Mouse (Mus musculus) C2C12 (cell line): ENCODE measurements around the gene Siah1b. TPM values are rescaled to one million over a fixed set of nuclear protein-coding genes. Genes with fewer than 3 reads are reported as not detected.

ENCODE experiments used
- H3K27me3 ChIP-seq: one replicate; pipeline ENCODE4 v1.6.1; 2011; ENCODE audit not compliant: control insufficient read depth, insufficient read depth, insufficient read length
- H3K36me3 ChIP-seq: one replicate; pipeline ENCODE4 v1.6.1; 2011; ENCODE audit not compliant: control insufficient read depth, insufficient read depth
- H3K4me3 ChIP-seq: one replicate; pipeline ENCODE4 v1.5.1; 2011; ENCODE audit warnings: mild to moderate bottlenecking, control low read depth; ENCODE audit not compliant: poor library complexity, insufficient read depth, severe bottlenecking
- H3K79me2 ChIP-seq: one replicate; pipeline ENCODE4 v1.6.1; 2011; ENCODE audit not compliant: control insufficient read depth, insufficient read depth
- H3K79me3 ChIP-seq: one replicate; pipeline ENCODE4 v1.6.1; 2011; ENCODE audit warnings: low read depth, control low read depth
- H3ac ChIP-seq: one replicate; pipeline ENCODE3; 2011; ENCODE audit warnings: low read depth; ENCODE audit not compliant: control insufficient read depth, insufficient read length
- CEBPB ChIP-seq: IDR thresholded peaks from one replicate; pipeline ENCODE4 v1.6.1; 2011; ENCODE audit warnings: low read depth, mild to moderate bottlenecking, control low read depth, moderate library complexity
- CTCF ChIP-seq: IDR thresholded peaks from one replicate; pipeline ENCODE4 v1.5.1; 2011; ENCODE audit not compliant: control insufficient read depth, insufficient read depth, insufficient read length
- FOSL1 ChIP-seq: IDR thresholded peaks from one replicate; pipeline ENCODE4 v1.8.0; 2011; ENCODE audit warnings: mild to moderate bottlenecking, low read length; ENCODE audit not compliant: poor library complexity, insufficient read depth, severe bottlenecking
- MAX ChIP-seq: IDR thresholded peaks from one replicate; pipeline ENCODE4 v1.6.1; 2011; ENCODE audit warnings: mild to moderate bottlenecking, control low read depth
- MYOD1 ChIP-seq: IDR thresholded peaks from one replicate; pipeline ENCODE4 v1.6.1; 2011; ENCODE audit warnings: low read depth; ENCODE audit not compliant: control insufficient read depth, insufficient read length
- MYOG ChIP-seq: IDR thresholded peaks from one replicate; pipeline ENCODE4 v1.6.1; 2011; ENCODE audit not compliant: control insufficient read depth, insufficient read length; ENCODE audit errors: extremely low read depth
- USF1 ChIP-seq: IDR thresholded peaks from one replicate; pipeline ENCODE4 v1.6.1; 2011; ENCODE audit warnings: low read depth, mild to moderate bottlenecking, control low read depth, moderate library complexity
- long read RNA-seq, 2 experiments: library from polyadenylated mRNA; unstranded; transcript quantifications; one replicate each; pipeline ENCODE4 v2.0.0; 2019 to 2020
- polyA plus RNA-seq: library from polyadenylated mRNA; unstranded; fragments of >200 nt; fragmentation: generic; extraction: Trizol; gene quantifications from one replicate; pipeline ENCODE4 v1.2.1, GENCODE M21; 2012; ENCODE audit warnings: missing spikeins

The Siah1b gene
- 16.3 TPM for polyA plus RNA-seq
- long read RNA-seq, experiment 1, transcript Siah1b-202 (4 exons, 1,712 nt): major isoform, 5 of 15 reads
- long read RNA-seq, experiment 1, partial matches to known transcripts: 4 of 15 reads
- long read RNA-seq, experiment 1, other reads (novel, unspliced or antisense): 1 of 15 reads
- long read RNA-seq, experiment 2, transcript Siah1b-201 (4 exons, 1,783 nt): minor isoform, 32 of 157 reads
- long read RNA-seq, experiment 2, transcript Siah1b-203 (4 exons, 803 nt): major isoform, 51 of 157 reads
- long read RNA-seq, experiment 2, transcript Siah1b-202 (4 exons, 1,712 nt): major isoform, 51 of 157 reads
- long read RNA-seq, experiment 2, partial matches to known transcripts: 20 of 157 reads
- long read RNA-seq, experiment 2, other reads (novel, unspliced or antisense): 3 of 157 reads

GRCm38 (mm10) chrX:164076040-164076775 lies at the start of gene Siah1b:
Gene Siah1b (minus strand): TSS chrX:164076493.
- Histone ChIP-seq H3K36me3 (peaks cover 12% of the 10 kb centered on the region), H3K79me3 (peaks cover 24% of the 10 kb centered on the region), H3K27me3 (no peaks in the 10 kb centered on the region), H3K79me2 (peaks cover 37% of the 10 kb centered on the region), H3K4me3 (peak within 1 kb of the TSS; percentile 57), H3ac (peak within 1 kb of the TSS; percentile 91)
- TF ChIP-seq MAX (peak; percentile 57), MYOG (no peak)

GRCm38 (mm10) chrX:164123942-164124341 lies 47.6 kb upstream of the Siah1b start:
- TF ChIP-seq MAX: no peak
- TF ChIP-seq MYOD1: no peak
- TF ChIP-seq USF1: no peak
- TF ChIP-seq CTCF: no peak
- no peak for TF ChIP-seq FOSL1
- TF ChIP-seq CEBPB: no peak
- no peak for TF ChIP-seq MYOG
- Histone ChIP-seq H3K4me3 (no peak overlapping the region), H3K27me3 (no peaks in the 10 kb centered on the region)

GRCm38 (mm10) chrX:164113744-164114143 lies 37.5 kb upstream of the Siah1b start:
- no peaks in the 10 kb centered on the region for H3K79me2 ChIP-seq
- TF ChIP-seq CEBPB (no peak), MYOD1 (no peak), CTCF (no peak), MYOG (no peak), USF1 (no peak), MAX (no peak), FOSL1 (no peak)
- no peaks in the 10 kb centered on the region for H3K36me3 ChIP-seq
- no peaks in the 10 kb centered on the region for H3K79me3 ChIP-seq
- no peaks in the 10 kb centered on the region for H3K27me3 ChIP-seq
- no peak overlapping the region for H3K4me3 ChIP-seq
- H3ac ChIP-seq: no peak overlapping the region

More at GRCm38 (mm10) chrX:164123942-164124341, 47.6 kb upstream of the Siah1b start:
- H3K36me3 ChIP-seq: no peaks in the 10 kb centered on the region
- H3K79me2 ChIP-seq: no peaks in the 10 kb centered on the region
- H3ac ChIP-seq: no peak overlapping the region
- H3K79me3 ChIP-seq: no peaks in the 10 kb centered on the region

DNA sequence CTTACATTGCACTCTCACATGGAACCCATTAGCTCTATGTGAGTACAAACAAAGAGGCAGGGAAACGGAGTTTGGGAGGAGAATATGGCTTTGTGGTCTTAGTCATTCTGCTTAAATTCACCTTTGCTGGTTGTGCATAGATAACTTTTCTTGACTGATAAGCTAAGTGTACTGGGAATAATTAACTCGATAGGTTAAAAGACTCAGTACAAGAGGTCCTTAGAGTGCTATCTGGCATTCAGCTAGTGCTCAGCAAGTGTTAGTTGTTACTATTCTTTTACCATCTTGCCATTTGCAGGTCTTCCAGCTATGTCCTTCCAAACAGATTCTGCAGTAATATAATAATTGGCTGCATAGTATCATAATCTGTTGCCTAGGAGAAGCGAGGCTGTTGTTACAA lies 34.9 kb upstream of the Siah1b start:
- TF ChIP-seq MAX (no peak), FOSL1 (no peak), MYOG (no peak), CEBPB (no peak), USF1 (no peak)
- Histone ChIP-seq H3ac (no peak overlapping the region), H3K4me3 (no peak overlapping the region), H3K36me3 (no peaks in the 10 kb centered on the region), H3K79me2 (no peaks in the 10 kb centered on the region), H3K27me3 (no peaks in the 10 kb centered on the region), H3K79me3 (no peaks in the 10 kb centered on the region)

DNA sequence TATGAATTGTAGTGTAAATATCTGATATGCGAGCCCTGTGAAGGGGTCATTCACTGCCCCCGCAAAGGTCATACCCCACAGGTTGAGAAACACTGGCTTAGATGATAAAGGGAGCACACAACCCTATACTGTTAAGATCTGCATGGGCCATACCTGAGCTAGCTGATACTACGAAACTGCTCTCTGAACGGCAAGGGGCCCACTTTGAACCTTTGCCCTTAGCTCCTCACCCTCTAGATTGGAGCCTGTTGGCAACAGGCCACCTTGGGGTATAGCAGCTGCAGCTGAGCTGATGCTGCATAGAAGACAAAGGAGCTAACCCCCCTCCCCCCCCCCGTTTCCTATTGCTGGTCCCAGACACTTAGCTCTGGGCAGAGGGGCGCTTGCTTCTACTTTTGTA lies 26.4 kb upstream of the Siah1b start:
- H3K36me3 ChIP-seq: no peaks in the 10 kb centered on the region
- H3K27me3 ChIP-seq: no peaks in the 10 kb centered on the region
- H3ac ChIP-seq: no peak overlapping the region
- no peaks in the 10 kb centered on the region for H3K79me2 ChIP-seq
- H3K4me3 ChIP-seq: no peak overlapping the region
- H3K79me3 ChIP-seq: no peaks in the 10 kb centered on the region
- no peak for TF ChIP-seq FOSL1
- TF ChIP-seq CTCF: no peak
- TF ChIP-seq MYOD1: no peak
- TF ChIP-seq MAX: no peak
- no peak for TF ChIP-seq MYOG
- no peak for TF ChIP-seq CEBPB
- no peak for TF ChIP-seq USF1
